Mouse (Mus musculus) myocyte (in vitro differentiated cells): ENCODE results near the gene Rapsn.

Experiments used
- CEBPB ChIP-seq: IDR thresholded peaks from 2 replicates; pipeline ENCODE4 v1.6.1; 2011; ENCODE audit warnings: mild to moderate bottlenecking, moderate library complexity; ENCODE audit not compliant: poor library complexity, insufficient read depth, severe bottlenecking
- MAX ChIP-seq: IDR thresholded peaks from one replicate; pipeline ENCODE4 v1.6.1; 2011; ENCODE audit warnings: low read depth, mild to moderate bottlenecking, control low read depth
- POLR2A ChIP-seq: IDR thresholded peaks from one replicate; pipeline ENCODE4 v1.6.1; 2011; ENCODE audit warnings: low read depth, mild to moderate bottlenecking, control low read depth, moderate library complexity; ENCODE audit not compliant: insufficient read length
- USF1 ChIP-seq: IDR thresholded peaks from one replicate; pipeline ENCODE4 v1.6.1; 2011; ENCODE audit warnings: low read depth, mild to moderate bottlenecking, control low read depth, moderate library complexity

- no peak for TF ChIP-seq POLR2A
- TF ChIP-seq MAX, result no peak
- TF ChIP-seq USF1, result no peak
- no peak for TF ChIP-seq CEBPB
These were observed 54.8 kb downstream of the Rapsn start for GRCm38 (mm10) chr2:91090208-91090607.
